Mouse (Mus musculus) midbrain, embryonic 14.5 days (tissue): Measurements from ENCODE around the gene Ooep. TPM values are rescaled to one million over a fixed set of nuclear protein-coding genes. Genes with fewer than 3 reads are reported as not detected.

Source experiments
- ATAC-seq: fragments of 200-750 bp; cut with Nextera tagmentation; 2 replicates; pipeline ENCODE4 v1.8.0; 2017; ENCODE audit warnings: moderate number of reproducible peaks, moderate library complexity; ENCODE audit not compliant: low FRiP score, low TSS enrichment
- DNase-seq: peaks from one replicate; pipeline ENCODE4 v3.0.0-alpha.2; 2015
- H3K27ac ChIP-seq: fragments of 300-500 bp; sonication (generic); replicated peaks from 2 replicates; pipeline ENCODE4 v1.5.1; 2014; ENCODE audit warnings: mild to moderate bottlenecking, low read depth, low read length, moderate library complexity
- H3K27me3 ChIP-seq: fragments of 300-500 bp; sonication (generic); 2 replicates; pipeline ENCODE4 v1.6.1; 2014; ENCODE audit warnings: low read length, control low read depth, mixed read lengths; ENCODE audit not compliant: control insufficient read depth, insufficient read depth
- H3K36me3 ChIP-seq: fragments of 300-500 bp; sonication (generic); 2 replicates; pipeline ENCODE4 v1.6.1; 2014; ENCODE audit warnings: low read length, control low read depth; ENCODE audit not compliant: control insufficient read depth, insufficient read depth
- H3K4me1 ChIP-seq: fragments of 300-500 bp; sonication (generic); 2 replicates; pipeline ENCODE4 v1.6.1; 2014; ENCODE audit warnings: mild to moderate bottlenecking, antibody characterized with exemption, low read length, control low read depth; ENCODE audit not compliant: control insufficient read depth, insufficient read depth
- H3K4me2 ChIP-seq: fragments of 300-500 bp; sonication (generic); 2 replicates; pipeline ENCODE4 v1.6.1; 2014; ENCODE audit warnings: mild to moderate bottlenecking, low read length, moderate library complexity
- H3K4me3 ChIP-seq: fragments of 300-500 bp; sonication (generic); replicated peaks from 2 replicates; pipeline ENCODE4 v1.5.1; 2014; ENCODE audit warnings: low read depth, low read length
- H3K9ac ChIP-seq: fragments of 300-500 bp; sonication (generic); replicated peaks from 2 replicates; pipeline ENCODE4 v1.6.1; 2014; ENCODE audit warnings: mild to moderate bottlenecking, low read length, moderate library complexity
- H3K9me3 ChIP-seq: fragments of 300-500 bp; sonication (generic); 2 replicates; pipeline ENCODE4 v1.6.1; 2016; ENCODE audit warnings: low read length, control low read depth, mixed read lengths; ENCODE audit not compliant: control insufficient read depth
- WGBS: fragments of 180-500 bp; shearing (Covaris S2); extraction: QIAGEN DNeasy Blood & Tissue Kit; methylation state at CpG from one replicate; pipeline ENCODE4 v1.1.7; 2014; 5-methylcytosine and 5-hydroxymethylcytosine counted together
- polyA plus RNA-seq: library from polyadenylated mRNA; unstranded; fragments of >200 nt; fragmentation: Nextera tagmentation; extraction: Ambion mirVana; gene quantifications from 2 replicates; pipeline ENCODE4 v1.2.1, GENCODE M21; 2014

Gene Ooep
- polyA plus RNA-seq, 1 experiment from 2014 or later = 6.8 TPM

- Histone ChIP-seq H3K4me2 (no peak overlapping the region), H3K9ac (no peak overlapping the region), H3K4me1 (peaks cover 4% of the 10 kb centered on the region; the same call in 1 of the 2 replicates), H3K27ac (no peak overlapping the region), H3K27me3 (peaks cover 46% of the 10 kb centered on the region), H3K9me3 (no peaks in the 10 kb centered on the region), H3K36me3 (no peaks in the 10 kb centered on the region), H3K4me3 (no peak overlapping the region)
- 70% methylated on average over 7 of the region's 7 CpGs for WGBS
- DNase-seq (no peak), ATAC-seq (no peak)
These were observed 16.1 kb upstream of the Ooep start for GRCm38 (mm10) chr9:78394602-78395001.

DNA sequence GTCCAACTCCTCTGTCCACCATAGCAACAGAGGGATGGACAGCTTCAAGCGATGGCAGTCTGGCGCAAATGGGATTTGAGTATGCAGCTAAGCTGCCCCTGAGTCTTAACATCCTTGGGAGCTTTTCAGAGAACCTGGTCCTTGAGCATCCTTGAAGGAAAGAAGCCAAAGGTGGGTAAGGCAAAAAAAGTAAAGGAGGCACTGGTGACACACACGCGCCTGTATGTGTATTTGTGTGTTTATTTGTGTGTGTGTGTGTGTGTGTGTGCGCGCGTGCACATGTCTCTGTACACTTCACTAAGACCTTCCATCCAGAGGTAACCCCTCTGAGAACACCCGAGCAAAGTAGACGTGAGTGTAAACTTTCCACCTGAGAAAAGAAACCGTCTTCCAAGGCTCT lies 15.2 kb upstream of the Ooep start:
- H3K9ac ChIP-seq = no peak overlapping the region
- no peak overlapping the region for H3K27ac ChIP-seq
- no peak overlapping the region for H3K4me2 ChIP-seq
- H3K4me1 ChIP-seq = peaks cover 4% of the 10 kb centered on the region; the same call in 1 of the 2 replicates
- H3K9me3 ChIP-seq = no peaks in the 10 kb centered on the region
- WGBS = 89% methylated on average over 10 of the region's 10 CpGs
- ATAC-seq (no peak), DNase-seq (no peak)
- no peaks in the 10 kb centered on the region for H3K36me3 ChIP-seq
- peaks cover 46% of the 10 kb centered on the region for H3K27me3 ChIP-seq
- H3K4me3 ChIP-seq = no peak overlapping the region

DNA sequence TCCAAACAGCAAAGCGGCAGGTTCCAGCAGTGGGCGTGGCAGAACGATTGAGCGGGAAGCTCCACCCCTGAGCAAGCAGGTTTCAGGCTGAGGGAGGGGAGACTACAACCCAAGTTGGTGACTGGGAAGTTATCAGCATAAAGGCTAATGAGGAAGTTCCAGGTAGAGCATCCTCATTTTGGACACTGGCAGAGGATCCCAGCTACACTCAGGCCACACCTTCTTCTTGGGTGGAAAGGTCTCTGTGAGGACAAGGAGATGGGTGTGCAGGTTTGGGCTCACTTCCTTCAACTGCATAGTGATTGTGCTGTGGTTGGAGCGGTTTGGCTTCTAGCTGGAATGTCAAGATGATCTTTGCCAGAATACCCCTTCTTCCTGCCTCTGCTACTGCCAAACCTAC lies 11.5 kb upstream of the Ooep start:
- ATAC-seq = no peak
- WGBS = 61% methylated on average over 5 of the region's 5 CpGs
- no peaks in the 10 kb centered on the region for H3K4me1 ChIP-seq

GRCm38 (mm10) chr9:78386947-78387346 lies 8.4 kb upstream of the Ooep start:
- no peak overlapping the region for H3K27ac ChIP-seq
- no peak for ATAC-seq
- no peaks in the 10 kb centered on the region for H3K4me1 ChIP-seq
- no peak overlapping the region for H3K4me2 ChIP-seq
- DNase-seq = no peak
- no peak overlapping the region for H3K4me3 ChIP-seq
- no peak overlapping the region for H3K9ac ChIP-seq
- no peaks in the 10 kb centered on the region for H3K27me3 ChIP-seq
- H3K36me3 ChIP-seq = no peaks in the 10 kb centered on the region
- no peaks in the 10 kb centered on the region for H3K9me3 ChIP-seq
- WGBS = 92% methylated on average over 7 of the region's 7 CpGs

More for the DNA sequence above, 11.5 kb upstream of the Ooep start:
- no peak overlapping the region for H3K9ac ChIP-seq
- peaks cover 17% of the 10 kb centered on the region for H3K27me3 ChIP-seq
- H3K4me2 ChIP-seq = no peak overlapping the region
- no peak for DNase-seq
- no peaks in the 10 kb centered on the region for H3K36me3 ChIP-seq
- no peak overlapping the region for H3K27ac ChIP-seq
- H3K9me3 ChIP-seq = no peaks in the 10 kb centered on the region
- no peak overlapping the region for H3K4me3 ChIP-seq

DNA sequence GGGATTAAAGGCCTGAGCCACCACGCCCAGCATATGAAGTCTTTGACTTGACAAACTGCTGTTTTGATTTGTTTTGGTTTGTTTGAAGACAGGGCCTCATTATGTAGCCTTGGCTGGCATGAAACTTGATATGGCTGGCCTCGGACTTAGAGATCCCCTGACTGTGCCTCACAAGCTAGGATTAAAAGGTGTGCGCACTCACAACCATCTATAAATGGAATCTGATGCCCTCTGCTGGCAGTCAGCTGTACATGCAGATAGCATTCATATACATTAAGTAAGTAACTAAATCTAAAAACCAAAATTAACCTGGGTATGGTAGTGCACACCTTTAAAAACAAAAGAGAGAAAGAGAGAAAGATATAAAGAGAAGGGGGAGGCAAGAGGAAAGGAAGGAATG lies 7.4 kb upstream of the Ooep start:
- no peaks in the 10 kb centered on the region for H3K36me3 ChIP-seq
- WGBS = 57% methylated on average over 3 of the region's 3 CpGs
- no peak overlapping the region for H3K4me3 ChIP-seq
- ATAC-seq = no peak
- no peak overlapping the region for H3K9ac ChIP-seq
- no peaks in the 10 kb centered on the region for H3K4me1 ChIP-seq
- no peaks in the 10 kb centered on the region for H3K9me3 ChIP-seq
- DNase-seq = peak; percentile 27
- H3K27me3 ChIP-seq = no peaks in the 10 kb centered on the region
- H3K4me2 ChIP-seq = no peak overlapping the region
- no peak overlapping the region for H3K27ac ChIP-seq

DNA sequence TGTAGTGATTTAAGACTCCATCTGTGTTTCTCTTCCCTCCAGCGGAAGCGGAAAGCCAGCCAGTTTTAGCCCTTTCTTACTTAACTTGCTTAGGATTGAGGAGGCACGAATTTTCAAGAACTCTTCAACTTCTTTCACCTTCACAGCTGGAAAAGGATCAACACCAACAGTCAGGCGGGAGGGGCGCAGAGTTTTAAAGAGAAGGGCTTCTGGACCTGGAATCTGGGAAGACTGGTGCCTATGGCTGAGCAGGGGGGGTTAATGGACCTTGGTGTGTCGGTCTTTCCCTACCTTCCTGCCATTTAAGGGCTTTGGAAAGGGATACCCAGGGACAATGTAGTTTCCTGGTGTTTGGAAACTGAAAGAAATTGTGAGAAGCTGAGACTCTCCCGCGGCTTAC lies 979 bp downstream of the Ooep start:
- no peak for DNase-seq

GRCm38 (mm10) chr9:78375486-78375885 lies 3.0 kb downstream of the Ooep start:
- H3K9ac ChIP-seq = no peak overlapping the region
- H3K4me3 ChIP-seq = no peak overlapping the region
- H3K27me3 ChIP-seq = no peaks in the 10 kb centered on the region
- 77% methylated on average over 4 of the region's 4 CpGs for WGBS
- H3K27ac ChIP-seq = no peak overlapping the region
- DNase-seq (no peak), ATAC-seq (no peak)
- no peaks in the 10 kb centered on the region for H3K36me3 ChIP-seq
- peaks cover 5% of the 10 kb centered on the region; the same call in 1 of the 2 replicates for H3K4me1 ChIP-seq
- no peak overlapping the region for H3K4me2 ChIP-seq
- no peaks in the 10 kb centered on the region for H3K9me3 ChIP-seq

More for the DNA sequence above, 979 bp downstream of the Ooep start:
- WGBS = 24% methylated on average over 8 of the region's 8 CpGs
- peak overlapping the region; percentile 75 for H3K4me2 ChIP-seq
- H3K9ac ChIP-seq = peak overlapping the region; percentile 49; the same call in 1 of the 2 replicates
- H3K9me3 ChIP-seq = no peaks in the 10 kb centered on the region
- peaks cover 5% of the 10 kb centered on the region; the same call in 1 of the 2 replicates for H3K4me1 ChIP-seq
- H3K27me3 ChIP-seq = no peaks in the 10 kb centered on the region
- peak overlapping the region; percentile 34 for H3K4me3 ChIP-seq
- ATAC-seq = no peak
- H3K27ac ChIP-seq = no peak overlapping the region
- no peaks in the 10 kb centered on the region for H3K36me3 ChIP-seq

GRCm38 (mm10) chr9:78374885-78375389 lies 3.6 kb downstream of the Ooep start:
- Histone ChIP-seq H3K9me3 (no peaks in the 10 kb centered on the region), H3K4me3 (no peak overlapping the region), H3K4me1 (peaks cover 5% of the 10 kb centered on the region; the same call in 1 of the 2 replicates), H3K36me3 (no peaks in the 10 kb centered on the region), H3K27me3 (no peaks in the 10 kb centered on the region), H3K4me2 (no peak overlapping the region), H3K27ac (no peak overlapping the region), H3K9ac (no peak overlapping the region)
- DNase-seq (no peak), ATAC-seq (no peak)
- 96% methylated on average over 1 of the region's 1 CpGs for WGBS

DNA sequence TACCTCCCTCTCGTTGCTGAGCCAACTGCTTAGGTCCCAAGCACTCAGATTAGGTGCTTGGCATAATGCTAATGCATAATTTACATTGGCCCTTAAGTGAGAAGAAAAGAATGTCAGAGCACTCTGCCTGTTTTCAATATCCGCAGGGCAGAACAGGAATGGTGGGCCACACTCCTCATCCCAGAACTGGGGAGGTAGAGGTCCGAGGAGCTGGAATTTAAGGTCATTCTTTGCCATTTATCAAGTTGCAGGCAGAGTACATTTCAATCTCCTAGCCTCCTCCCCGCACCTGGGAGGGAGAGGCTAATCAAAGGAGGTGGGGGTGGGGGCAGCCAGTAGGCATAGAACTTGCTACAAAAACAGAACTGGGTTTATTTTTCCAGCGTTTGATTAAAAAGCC lies 4.1 kb downstream of the Ooep start:
- DNase-seq (no peak), ATAC-seq (no peak)
- Histone ChIP-seq H3K9ac (no peak overlapping the region), H3K4me3 (no peak overlapping the region), H3K9me3 (no peaks in the 10 kb centered on the region), H3K36me3 (no peaks in the 10 kb centered on the region), H3K4me2 (no peak overlapping the region), H3K27ac (no peak overlapping the region), H3K4me1 (peaks cover 5% of the 10 kb centered on the region; the same call in 1 of the 2 replicates), H3K27me3 (no peaks in the 10 kb centered on the region)
- WGBS = 61% methylated on average over 5 of the region's 5 CpGs
